16 mouse cellular contexts compared by ENCODE assay signal in the genomic region with DNA sequence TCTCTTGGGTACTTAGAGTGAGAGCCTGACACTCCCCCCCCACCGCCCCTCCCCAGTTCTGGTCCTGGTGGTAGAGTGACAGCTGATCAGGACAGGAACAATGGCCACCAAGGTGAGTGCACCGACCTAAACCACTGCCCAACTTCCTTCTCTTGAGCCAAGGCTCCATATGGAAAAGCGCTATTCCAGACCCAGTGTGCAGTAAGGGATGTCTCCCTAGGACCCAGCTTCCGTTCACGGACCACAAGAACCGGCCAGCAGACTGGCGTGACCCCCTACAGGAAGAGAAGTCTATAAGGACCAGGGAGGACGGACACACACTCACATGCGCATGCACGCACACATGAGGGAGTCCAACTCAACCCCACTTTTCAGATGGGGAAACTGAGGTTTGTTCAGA. TPM values are rescaled to one million over a fixed set of nuclear protein-coding genes. Genes with fewer than 3 reads are reported as not detected.
DNase-seq lines count a peak whose midpoint lies in the region; ATAC-seq and TF ChIP-seq lines count a peak whose summit lies in the region.
"Had no signal": no experiment of that assay in that cellular context is flagged by ENCODE, and none has a peak within 500 bp of the region (broad histone marks: within the 10 kb centered on the region; RNA-seq: fewer than 3 reads in every experiment).

No protein-coding gene starts in this region.

- ATAC-seq in kidney, postnatal 0 days (replicated peaks; ENCODE audit: low FRiP score, low read depth), result no peak
- ATAC-seq in kidney, embryonic 15.5 days (replicated peaks; ENCODE audit: low FRiP score), result no peak
- no peak for ATAC-seq in intestine, postnatal 0 days
- ATAC-seq in granulocyte monocyte progenitor cell, adult 5-6 weeks (replicated peaks; ENCODE audit: poor library complexity, severe bottlenecking), result no peak
- ATAC-seq in cerebellum, adult (ENCODE audit: insufficient number of reproducible peaks, low FRiP score, low TSS enrichment), result no peak
- ATAC-seq: forebrain, embryonic 16.5 days; midbrain, embryonic 13.5 days had no signal

- WGBS in kidney, postnatal 0 days, result 85% methylated on average over 10 of the region's 10 CpGs
- 91% methylated on average over 10 of the region's 10 CpGs for WGBS in kidney, embryonic 15.5 days
- 83% methylated on average over 10 of the region's 10 CpGs for WGBS in intestine, postnatal 0 days

- H3K36me3 ChIP-seq in kidney, postnatal 0 days (ENCODE audit: insufficient read depth, low read length), result no peaks in the 10 kb centered on the region
- H3K36me3 ChIP-seq in kidney, embryonic 15.5 days, result no peaks in the 10 kb centered on the region
- H3K36me3 ChIP-seq in intestine, postnatal 0 days (ENCODE audit: control insufficient read depth, insufficient read depth), result no peaks in the 10 kb centered on the region
- no peaks in the 10 kb centered on the region for H3K36me3 ChIP-seq in megakaryocyte, embryonic 14.5 days (replicated peaks; ENCODE audit: low read length)
- H3K36me3 ChIP-seq: midbrain, embryonic 13.5 days had no signal

- H3K9ac ChIP-seq in kidney, postnatal 0 days (ENCODE audit: low read depth, low read length), result no peak overlapping the region
- no peak overlapping the region for H3K9ac ChIP-seq in kidney, embryonic 15.5 days
- H3K9ac ChIP-seq in intestine, postnatal 0 days (ENCODE audit: low read depth, low read length), result no peak overlapping the region
- H3K9ac ChIP-seq: midbrain, embryonic 13.5 days had no signal

- no peak for TF ChIP-seq POLR2A in bone marrow macrophage, adult 2 months (IDR thresholded peaks at IDR 0.05; ENCODE audit: borderline replicate concordance, low read depth, low read length)

- no peak overlapping the region for H3K4me2 ChIP-seq in kidney, postnatal 0 days (ENCODE audit: low read length)
- H3K4me2 ChIP-seq in kidney, embryonic 15.5 days, result no peak overlapping the region
- peak overlapping the region; percentile 63 for H3K4me2 ChIP-seq in intestine, postnatal 0 days (replicated peaks; ENCODE audit: low read depth)
- H3K4me2 ChIP-seq: midbrain, embryonic 13.5 days had no signal

- H3K9me3 ChIP-seq in kidney, postnatal 0 days (replicated peaks; ENCODE audit: low read length), result no peaks in the 10 kb centered on the region
- no peaks in the 10 kb centered on the region for H3K9me3 ChIP-seq in kidney, embryonic 15.5 days (replicated peaks)
- H3K9me3 ChIP-seq in intestine, postnatal 0 days (ENCODE audit: control insufficient read depth), result no peaks in the 10 kb centered on the region
- no peaks in the 10 kb centered on the region for H3K9me3 ChIP-seq in megakaryocyte, embryonic 14.5 days
- H3K9me3 ChIP-seq: midbrain, embryonic 13.5 days had no signal

- 0 out of 2 replicates have a peak overlapping the region, but pooled peaks have one; percentile 19 for H3K27ac ChIP-seq in kidney, postnatal 0 days
- no peak overlapping the region for H3K27ac ChIP-seq in kidney, embryonic 15.5 days
- H3K27ac ChIP-seq in bone marrow macrophage, adult 2 months (ENCODE audit: insufficient read depth, low read depth, low read length), result peak overlapping the region; percentile 83
- peak overlapping the region; percentile 86; the same call in 1 of the 2 replicates for H3K27ac ChIP-seq in intestine, postnatal 0 days (ENCODE audit: low read depth, low read length)
- H3K27ac ChIP-seq: midbrain, embryonic 13.5 days had no signal

- no peak for DNase-seq in kidney, postnatal 0 days (ENCODE audit: low spot score)
- DNase-seq in cerebellum, adult 18-20 months, result no peak
- DNase-seq: cerebellum, adult 8-10 months; layer of hippocampus, adult 9-11 months; left cerebral cortex, postnatal 4 days; thymus, postnatal 4 days had no signal

- H3K27me3 ChIP-seq in kidney, postnatal 0 days (ENCODE audit: insufficient read depth, low read length), result no peaks in the 10 kb centered on the region
- no peaks in the 10 kb centered on the region for H3K27me3 ChIP-seq in kidney, embryonic 15.5 days
- no peaks in the 10 kb centered on the region for H3K27me3 ChIP-seq in intestine, postnatal 0 days (replicated peaks; ENCODE audit: control insufficient read depth, insufficient read depth, low read length)
- H3K27me3 ChIP-seq in megakaryocyte, embryonic 14.5 days (replicated peaks), result peaks cover 45% of the 10 kb centered on the region
- H3K27me3 ChIP-seq: midbrain, embryonic 13.5 days; Patski had no signal

- TF ChIP-seq CTCF in kidney, postnatal 0 days (IDR thresholded peaks at IDR 0.05; ENCODE audit: low read depth), result no peak
- TF ChIP-seq CTCF in bone marrow macrophage, adult 2 months (IDR thresholded peaks at IDR 0.05; ENCODE audit: low read depth, low read length), result no peak
- TF ChIP-seq CTCF in intestine, postnatal 0 days (IDR thresholded peaks at IDR 0.05; ENCODE audit: low read depth), result no peak; the same call in 1 of the 2 replicates

- H3K4me1 ChIP-seq in kidney, postnatal 0 days (replicated peaks; ENCODE audit: insufficient read depth, low read length), result peaks cover 13% of the 10 kb centered on the region; the same call in 1 of the 2 replicates
- peaks cover 40% of the 10 kb centered on the region for H3K4me1 ChIP-seq in kidney, embryonic 15.5 days
- peaks cover 60% of the 10 kb centered on the region for H3K4me1 ChIP-seq in bone marrow macrophage, adult 2 months (ENCODE audit: control insufficient read depth, insufficient read depth, low read length)
- peaks cover 21% of the 10 kb centered on the region for H3K4me1 ChIP-seq in intestine, postnatal 0 days (replicated peaks; ENCODE audit: control insufficient read depth, insufficient read depth, low read length)
- H3K4me1 ChIP-seq in megakaryocyte, embryonic 14.5 days, result peaks cover 55% of the 10 kb centered on the region

- no peak overlapping the region for H3K4me3 ChIP-seq in kidney, postnatal 0 days (replicated peaks; ENCODE audit: low read depth, low read length)
- no peak overlapping the region for H3K4me3 ChIP-seq in kidney, embryonic 15.5 days (replicated peaks)
- H3K4me3 ChIP-seq in bone marrow macrophage, adult 2 months (ENCODE audit: insufficient read depth, low read length), result 0 out of 2 replicates have a peak overlapping the region, but pooled peaks have one; percentile 15
- H3K4me3 ChIP-seq in intestine, postnatal 0 days (ENCODE audit: low read depth, low read length), result no peak overlapping the region
- peak overlapping the region; percentile 89 for H3K4me3 ChIP-seq in megakaryocyte, embryonic 14.5 days (replicated peaks)
- H3K4me3 ChIP-seq: midbrain, embryonic 13.5 days had no signal

RNA-seq across cellular contexts. Expression of gene Osgin1, which starts 2.4 kb away (rescaled TPM):
- 4.1 and 4.4 TPM in 2 replicates for polyA plus RNA-seq in kidney, postnatal 0 days (2015; fragmentation: Nextera tagmentation; extraction: Ambion mirVana)
- polyA plus RNA-seq in kidney, embryonic 15.5 days (2015; fragmentation: Nextera tagmentation; extraction: Ambion mirVana), result 2.0 and 3.5 TPM in 2 replicates
- 33.8 and 34.3 TPM in 2 replicates for polyA plus RNA-seq in bone marrow macrophage, adult 2 months (2012; ENCODE audit: insufficient read depth, insufficient read length, missing spikeins)
- polyA plus RNA-seq in intestine, postnatal 0 days (2015; fragmentation: Nextera tagmentation; extraction: Ambion mirVana), result 17.7 and 19.6 TPM in 2 replicates
- 6.3 and 11.2 TPM in 2 replicates for polyA plus RNA-seq in megakaryocyte, embryonic 14.5 days (2012; ENCODE audit: insufficient read depth, low replicate concordance)
- total RNA-seq in granulocyte monocyte progenitor cell, adult 5-6 weeks (2014; fragmentation: Nextera tagmentation), result 1.0 and 4.3 TPM in 2 replicates
- 0.93 and 1.8 TPM in 2 replicates for total RNA-seq in granulocyte monocyte progenitor cell, adult 5-6 weeks (2017)

RNA-seq across cellular contexts. Expression of gene Necab2, which starts 10.2 kb away (rescaled TPM):
- polyA plus RNA-seq in kidney, postnatal 0 days (2015; fragmentation: Nextera tagmentation; extraction: Ambion mirVana), result 0.61 and 0.79 TPM in 2 replicates
- 2.3 and 3.3 TPM in 2 replicates for polyA plus RNA-seq in kidney, embryonic 15.5 days (2015; fragmentation: Nextera tagmentation; extraction: Ambion mirVana)
- polyA plus RNA-seq in bone marrow macrophage, adult 2 months (2012; ENCODE audit: insufficient read depth, insufficient read length, missing spikeins), result not detected in 2 replicates
- 1.0 and 1.3 TPM in 2 replicates for polyA plus RNA-seq in intestine, postnatal 0 days (2015; fragmentation: Nextera tagmentation; extraction: Ambion mirVana)
- polyA plus RNA-seq in megakaryocyte, embryonic 14.5 days (2012; ENCODE audit: insufficient read depth, low replicate concordance), result not detected in 2 replicates
- not detected in 2 replicates for total RNA-seq in granulocyte monocyte progenitor cell, adult 5-6 weeks (2014; fragmentation: Nextera tagmentation)
- total RNA-seq in granulocyte monocyte progenitor cell, adult 5-6 weeks (2017), result not detected in 2 replicates
- polyA plus RNA-seq: erythroblast, embryonic 14.5 days had no signal

RNA-seq across cellular contexts. Expression of gene Mlycd, which starts 41.7 kb away (rescaled TPM):
- 19.5 and 21.9 TPM in 2 replicates for polyA plus RNA-seq in kidney, postnatal 0 days (2015; fragmentation: Nextera tagmentation; extraction: Ambion mirVana)
- polyA plus RNA-seq in kidney, embryonic 15.5 days (2015; fragmentation: Nextera tagmentation; extraction: Ambion mirVana), result 11.7 and 12.8 TPM in 2 replicates
- 14.2 and 14.3 TPM in 2 replicates for polyA plus RNA-seq in bone marrow macrophage, adult 2 months (2012; ENCODE audit: insufficient read depth, insufficient read length, missing spikeins)
- polyA plus RNA-seq in intestine, postnatal 0 days (2015; fragmentation: Nextera tagmentation; extraction: Ambion mirVana), result 29.0 and 29.4 TPM in 2 replicates
- 25.3 and 39.1 TPM in 2 replicates for polyA plus RNA-seq in megakaryocyte, embryonic 14.5 days (2012; ENCODE audit: insufficient read depth, low replicate concordance)
- 15.5 and 17.4 TPM in 2 replicates for total RNA-seq in granulocyte monocyte progenitor cell, adult 5-6 weeks (2014; fragmentation: Nextera tagmentation)
- total RNA-seq in granulocyte monocyte progenitor cell, adult 5-6 weeks (2017), result 10.4 and 11.1 TPM in 2 replicates

Comparison
In these comparisons a context has a peak if more than half of its experiments do, and no peak if none do; other contexts are left out.
1. H3K4me3 ChIP-seq: peak in bone marrow macrophage, adult 2 months (single experiment) and megakaryocyte, embryonic 14.5 days (single experiment); none in kidney, postnatal 0 days (single experiment), kidney, embryonic 15.5 days (single experiment) and intestine, postnatal 0 days (single experiment).